Mouse (Mus musculus): ENCODE data around the gene Maip1. TPM values are rescaled to one million over a fixed set of nuclear protein-coding genes. Genes with fewer than 3 reads are reported as not detected.

The Maip1 gene
- 7.1 and 7.4 TPM in 2 replicates for polyA plus RNA-seq (2012; rRNA removed)

GRCm38 (mm10) chr1:57406187-57407151, at the start of gene Maip1, which contains the start of gene Tyw5:
TSS of gene Maip1 (plus strand) at chr1:57406328.
TSS of gene Tyw5 (minus strand) at chr1:57407101.
- no peak for TF ChIP-seq CTCF (IDR thresholded peaks at IDR 0.05; ENCODE audit: borderline replicate concordance, control insufficient read depth, extremely low read depth, insufficient read depth, low read length, poor library complexity)
- TF ChIP-seq POLR2A (IDR thresholded peaks at IDR 0.05; ENCODE audit: control insufficient read depth, extremely low read depth, insufficient read depth, low read length, poor library complexity): 0 out of 2 replicates have a peak, but pooled peaks have one; percentile 19
- Histone ChIP-seq H3K4me3 (ENCODE audit: control insufficient read depth, insufficient read depth, low read length) (peak within 1 kb of the TSS; percentile 61), H3K27me3 (ENCODE audit: control insufficient read depth, insufficient read depth, low read length) (no peaks in the 10 kb centered on the region), H3K36me3 (ENCODE audit: control insufficient read depth, insufficient read depth, low read length) (no peaks in the 10 kb centered on the region), H3K27ac (ENCODE audit: control insufficient read depth, insufficient read depth, low read length) (no peak within 1 kb of the TSS), H3K4me1 (replicated peaks; ENCODE audit: control insufficient read depth, insufficient read depth, low read length) (peaks cover 6% of the 10 kb centered on the region; the same call in 1 of the 2 replicates)
- DNase-seq: peak; percentile 78
- WGBS: under 1% methylated on average over 72 of the region's 72 CpGs

- Histone ChIP-seq H3K36me3 (ENCODE audit: control insufficient read depth, insufficient read depth, low read length) (no peaks in the 10 kb centered on the region), H3K27me3 (ENCODE audit: control insufficient read depth, insufficient read depth, low read length) (no peaks in the 10 kb centered on the region), H3K4me1 (replicated peaks; ENCODE audit: control insufficient read depth, insufficient read depth, low read length) (no peaks in the 10 kb centered on the region), H3K4me3 (ENCODE audit: control insufficient read depth, insufficient read depth, low read length) (no peak overlapping the region), H3K27ac (ENCODE audit: control insufficient read depth, insufficient read depth, low read length) (no peak overlapping the region)
- DNase-seq: no peak
- TF ChIP-seq POLR2A (IDR thresholded peaks at IDR 0.05; ENCODE audit: control insufficient read depth, extremely low read depth, insufficient read depth, low read length, poor library complexity) (no peak), CTCF (IDR thresholded peaks at IDR 0.05; ENCODE audit: borderline replicate concordance, control insufficient read depth, extremely low read depth, insufficient read depth, low read length, poor library complexity) (no peak)
- 96% methylated on average over 5 of the region's 5 CpGs for WGBS
Observed at GRCm38 (mm10) chr1:57358546-57358945, 47.6 kb upstream of the Maip1 start.

GRCm38 (mm10) chr1:57367446-57367845, 38.7 kb upstream of the Maip1 start:
- DNase-seq: no peak
- TF ChIP-seq POLR2A (IDR thresholded peaks at IDR 0.05; ENCODE audit: control insufficient read depth, extremely low read depth, insufficient read depth, low read length, poor library complexity): no peak
- TF ChIP-seq CTCF (IDR thresholded peaks at IDR 0.05; ENCODE audit: borderline replicate concordance, control insufficient read depth, extremely low read depth, insufficient read depth, low read length, poor library complexity): no peak
- WGBS: 97% methylated on average over 3 of the region's 3 CpGs
- no peaks in the 10 kb centered on the region for H3K36me3 ChIP-seq (ENCODE audit: control insufficient read depth, insufficient read depth, low read length)
- no peak overlapping the region for H3K27ac ChIP-seq (ENCODE audit: control insufficient read depth, insufficient read depth, low read length)
- no peaks in the 10 kb centered on the region for H3K4me1 ChIP-seq (replicated peaks; ENCODE audit: control insufficient read depth, insufficient read depth, low read length)
- H3K27me3 ChIP-seq (ENCODE audit: control insufficient read depth, insufficient read depth, low read length): no peaks in the 10 kb centered on the region
- no peak overlapping the region for H3K4me3 ChIP-seq (ENCODE audit: control insufficient read depth, insufficient read depth, low read length)

GRCm38 (mm10) chr1:57369111-57369510, 37.0 kb upstream of the Maip1 start:
- H3K27ac ChIP-seq (ENCODE audit: control insufficient read depth, insufficient read depth, low read length): no peak overlapping the region
- TF ChIP-seq POLR2A (IDR thresholded peaks at IDR 0.05; ENCODE audit: control insufficient read depth, extremely low read depth, insufficient read depth, low read length, poor library complexity) (no peak), CTCF (IDR thresholded peaks at IDR 0.05; ENCODE audit: borderline replicate concordance, control insufficient read depth, extremely low read depth, insufficient read depth, low read length, poor library complexity) (no peak)
- no peak for DNase-seq
- no peak overlapping the region for H3K4me3 ChIP-seq (ENCODE audit: control insufficient read depth, insufficient read depth, low read length)
- WGBS: 93% methylated on average over 4 of the region's 4 CpGs
- no peaks in the 10 kb centered on the region for H3K4me1 ChIP-seq (replicated peaks; ENCODE audit: control insufficient read depth, insufficient read depth, low read length)
- no peaks in the 10 kb centered on the region for H3K36me3 ChIP-seq (ENCODE audit: control insufficient read depth, insufficient read depth, low read length)
- H3K27me3 ChIP-seq (ENCODE audit: control insufficient read depth, insufficient read depth, low read length): no peaks in the 10 kb centered on the region

GRCm38 (mm10) chr1:57370451-57370850, 35.7 kb upstream of the Maip1 start:
- Histone ChIP-seq H3K27me3 (ENCODE audit: control insufficient read depth, insufficient read depth, low read length) (no peaks in the 10 kb centered on the region), H3K27ac (ENCODE audit: control insufficient read depth, insufficient read depth, low read length) (no peak overlapping the region), H3K4me1 (replicated peaks; ENCODE audit: control insufficient read depth, insufficient read depth, low read length) (no peaks in the 10 kb centered on the region), H3K36me3 (ENCODE audit: control insufficient read depth, insufficient read depth, low read length) (no peaks in the 10 kb centered on the region), H3K4me3 (ENCODE audit: control insufficient read depth, insufficient read depth, low read length) (no peak overlapping the region)
- no peak for TF ChIP-seq POLR2A (IDR thresholded peaks at IDR 0.05; ENCODE audit: control insufficient read depth, extremely low read depth, insufficient read depth, low read length, poor library complexity)
- TF ChIP-seq CTCF (IDR thresholded peaks at IDR 0.05; ENCODE audit: borderline replicate concordance, control insufficient read depth, extremely low read depth, insufficient read depth, low read length, poor library complexity): no peak
- DNase-seq: no peak
- 77% methylated on average over 4 of the region's 4 CpGs for WGBS

GRCm38 (mm10) chr1:57375276-57375675, 30.9 kb upstream of the Maip1 start:
- H3K4me3 ChIP-seq (ENCODE audit: control insufficient read depth, insufficient read depth, low read length): no peak overlapping the region
- 92% methylated on average over 2 of the region's 2 CpGs for WGBS
- TF ChIP-seq CTCF (IDR thresholded peaks at IDR 0.05; ENCODE audit: borderline replicate concordance, control insufficient read depth, extremely low read depth, insufficient read depth, low read length, poor library complexity) (no peak), POLR2A (IDR thresholded peaks at IDR 0.05; ENCODE audit: control insufficient read depth, extremely low read depth, insufficient read depth, low read length, poor library complexity) (no peak)
- no peaks in the 10 kb centered on the region; the same call in 1 of the 2 replicates for H3K4me1 ChIP-seq (replicated peaks; ENCODE audit: control insufficient read depth, insufficient read depth, low read length)
- H3K27me3 ChIP-seq (ENCODE audit: control insufficient read depth, insufficient read depth, low read length): no peaks in the 10 kb centered on the region
- H3K27ac ChIP-seq (ENCODE audit: control insufficient read depth, insufficient read depth, low read length): no peak overlapping the region
- H3K36me3 ChIP-seq (ENCODE audit: control insufficient read depth, insufficient read depth, low read length): no peaks in the 10 kb centered on the region
- DNase-seq: no peak

All from thymus, adult 2 months (tissue).